Mouse (Mus musculus) erythroid progenitor cell, adult 5-6 weeks (primary cell): Measurements from ENCODE around the gene Sag. TPM values are rescaled to one million over a fixed set of nuclear protein-coding genes. Genes with fewer than 3 reads are reported as not detected.
"Not testable (repeated sequence)": the region's sequence is repeated elsewhere in the genome, so short reads cannot be mapped to it uniquely, and the experiment has no call there.

Source experiments
- ATAC-seq: replicated peaks from 2 replicates; pipeline ENCODE4 v1.8.0; 2016; ENCODE audit warnings: moderate number of reproducible peaks, mild to moderate bottlenecking, moderate TSS enrichment, inconsistent platforms; ENCODE audit not compliant: poor library complexity, low FRiP score, severe bottlenecking
- total RNA-seq, 2 experiments: library from RNA; stranded (forward) in 1 of 2; stranded (reverse) in 1 of 2; fragments of 150-400 nt in 1 of 2; fragments of 186-747, 209-891 nt in 1 of 2; gene quantifications; 2 replicates each; pipeline versions ENCODE4 v1.2.3 to v1.2.4; 2015 to 2017; ENCODE audit warnings: low replicate concordance in 2 of 2

The Sag gene
- total RNA-seq, 2 experiments from 2014 or later: 1.7 TPM; not detected in 1

DNA sequence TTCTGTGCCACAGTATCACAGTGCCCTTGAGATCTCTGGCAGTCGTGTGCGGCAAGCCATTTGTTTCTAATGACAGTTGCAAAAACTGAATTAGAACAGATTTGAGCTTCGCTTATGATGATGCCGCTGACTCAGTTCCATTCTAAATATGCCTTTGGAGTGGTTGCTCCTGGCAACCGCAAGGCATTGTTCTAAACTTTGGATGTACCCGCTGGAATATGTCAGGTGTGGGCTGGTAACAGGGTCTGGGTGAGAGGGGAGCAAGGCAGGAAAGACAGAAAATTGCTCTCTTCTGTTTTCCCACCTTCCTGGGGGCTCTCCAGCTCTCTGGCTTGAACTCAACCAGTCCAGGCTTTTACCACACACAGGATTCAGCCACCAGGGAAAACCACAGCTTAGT lies 9.7 kb downstream of the Sag start:
- no peak for ATAC-seq

DNA sequence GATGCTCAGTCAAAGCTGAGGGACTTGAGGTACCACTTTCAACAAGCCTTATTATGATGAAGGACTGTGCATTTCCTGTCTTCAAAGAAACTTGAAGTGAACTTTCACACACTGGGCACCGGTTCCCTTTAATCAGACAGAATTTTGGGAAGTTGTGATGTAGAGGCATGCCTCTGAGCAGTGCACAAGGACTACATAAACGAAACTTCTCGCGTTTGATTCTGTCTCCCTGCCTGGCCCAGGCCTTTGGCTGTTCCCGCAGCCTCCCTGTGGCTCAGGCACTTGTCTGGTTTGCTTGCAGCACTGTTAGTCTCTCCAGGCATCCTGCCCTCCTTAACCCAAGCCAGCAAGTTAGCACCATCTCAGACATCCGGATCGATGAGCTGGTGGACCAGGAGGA lies 10.2 kb downstream of the Sag start:
- ATAC-seq: no peak

DNA sequence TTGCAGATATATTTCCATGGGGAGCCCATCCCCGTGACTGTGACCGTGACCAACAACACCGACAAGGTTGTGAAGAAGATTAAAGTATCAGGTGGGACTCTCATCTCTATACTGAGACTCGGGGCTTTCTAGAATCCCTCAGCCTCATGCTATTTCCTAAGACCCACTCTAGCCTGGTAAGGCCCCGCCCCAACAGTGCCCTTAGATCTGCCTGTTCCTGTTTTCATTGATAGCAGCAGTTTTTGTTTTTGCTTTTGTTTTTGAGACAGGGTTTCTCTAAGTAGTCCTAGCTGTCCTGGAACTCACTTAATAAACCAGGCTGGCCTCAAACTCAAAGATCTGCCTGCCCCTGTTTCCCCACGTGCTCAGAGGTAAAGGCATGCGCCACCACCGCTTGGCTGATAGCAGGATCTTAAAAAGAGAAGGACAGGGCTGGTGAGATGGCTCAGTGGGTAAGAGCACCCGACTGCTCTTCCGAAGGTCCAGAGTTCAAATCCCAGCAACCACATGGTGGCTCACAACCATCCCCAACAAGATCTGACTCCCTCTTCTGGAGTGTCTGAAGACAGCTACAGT lies 21.0 kb downstream of the Sag start:
- no peak for ATAC-seq

DNA sequence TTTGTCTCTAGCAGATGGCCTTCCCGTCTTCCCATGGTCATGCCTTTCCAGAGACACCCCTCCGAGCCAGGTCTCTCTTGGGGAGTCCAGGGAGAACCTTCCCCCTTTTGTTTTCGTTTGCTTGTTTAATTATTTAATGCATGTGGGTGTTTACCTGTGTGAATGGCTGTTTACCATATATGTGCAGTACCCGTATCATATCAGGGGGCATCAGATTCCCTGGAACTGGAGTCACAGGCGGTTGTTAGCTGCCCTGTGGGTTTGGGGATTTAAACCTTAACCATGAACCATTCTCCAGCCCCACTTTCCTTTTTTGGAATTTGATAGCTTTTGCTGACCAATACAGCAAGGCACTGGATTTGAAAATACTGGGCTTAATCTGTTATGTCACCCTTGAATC lies 21.8 kb downstream of the Sag start:
- no peak for ATAC-seq

DNA sequence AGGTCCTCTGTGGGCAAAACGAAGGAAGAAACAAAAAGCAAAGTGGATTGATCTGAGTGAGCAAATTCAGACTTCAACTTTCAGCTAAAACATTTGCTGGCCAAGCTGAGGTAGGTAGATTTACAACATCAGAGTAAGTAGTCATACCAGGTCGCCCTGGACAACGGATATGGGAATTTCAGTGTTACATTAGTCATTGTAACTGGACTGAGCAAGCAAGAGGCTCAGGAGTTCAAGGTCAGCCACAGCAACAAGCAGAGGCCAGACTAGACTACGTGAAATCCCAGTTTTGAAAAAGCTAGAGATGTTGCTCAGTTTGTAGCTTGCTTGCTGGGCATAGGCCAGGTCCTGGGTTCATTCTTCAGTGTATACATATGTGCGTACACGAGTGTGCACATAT lies 22.5 kb downstream of the Sag start:
- no peak for ATAC-seq

DNA sequence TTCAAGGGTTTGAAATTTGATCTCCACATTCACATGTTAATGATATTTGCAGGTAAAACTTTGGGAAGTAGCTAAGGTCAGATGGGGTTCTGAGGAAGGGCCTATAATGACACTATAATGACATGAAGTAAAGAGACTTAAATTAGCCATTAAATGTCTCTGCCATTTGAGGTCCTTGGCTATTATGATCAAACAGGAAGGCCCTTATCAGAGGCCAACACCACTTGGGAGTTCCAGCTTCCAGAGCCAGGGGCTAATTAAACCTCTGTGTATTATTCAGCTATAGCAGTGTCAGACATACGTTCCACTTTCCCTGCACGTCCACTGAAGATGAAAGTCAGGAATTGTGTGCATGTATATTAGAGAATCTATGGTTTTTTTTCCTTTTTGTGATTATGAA lies 23.0 kb downstream of the Sag start:
- no peak for ATAC-seq

DNA sequence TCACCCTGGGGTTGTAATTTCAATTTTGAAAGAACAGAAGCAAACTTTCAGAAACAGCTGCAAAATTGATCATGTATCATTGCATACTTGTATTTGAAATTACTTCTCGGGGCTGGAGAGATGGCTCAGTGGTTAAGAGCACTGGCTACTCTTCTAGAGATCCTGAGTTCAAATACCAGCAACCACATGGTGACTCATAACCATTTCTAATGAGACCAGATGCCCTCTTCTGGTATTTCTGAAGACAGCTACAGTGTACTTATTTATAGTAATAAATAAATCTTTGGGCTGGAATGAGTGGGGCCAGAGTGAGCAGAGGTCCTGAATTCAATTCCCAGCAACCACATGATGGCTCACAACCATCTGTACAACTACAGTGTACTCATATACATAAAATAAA lies 24.0 kb downstream of the Sag start:
- ATAC-seq: not testable (repeated sequence)

DNA sequence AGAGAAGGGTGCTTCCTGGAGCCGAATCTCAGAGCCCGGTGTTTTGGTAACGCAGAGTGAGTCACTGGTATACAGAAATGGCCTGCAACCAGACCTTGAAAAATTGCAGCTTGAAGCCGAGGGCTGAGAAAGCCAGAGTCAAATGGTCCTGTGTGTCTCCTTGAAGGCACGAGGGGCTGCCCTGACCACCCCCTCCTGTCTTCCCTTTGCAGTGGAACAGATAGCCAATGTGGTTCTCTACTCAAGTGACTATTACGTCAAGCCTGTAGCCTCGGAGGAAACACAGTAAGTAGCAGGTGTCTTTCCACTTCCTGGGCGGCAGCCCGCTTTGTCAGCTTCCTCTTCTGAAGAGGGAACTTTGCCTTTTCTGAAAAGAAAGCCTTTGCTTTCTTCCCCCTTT lies 24.7 kb downstream of the Sag start:
- ATAC-seq: no peak

DNA sequence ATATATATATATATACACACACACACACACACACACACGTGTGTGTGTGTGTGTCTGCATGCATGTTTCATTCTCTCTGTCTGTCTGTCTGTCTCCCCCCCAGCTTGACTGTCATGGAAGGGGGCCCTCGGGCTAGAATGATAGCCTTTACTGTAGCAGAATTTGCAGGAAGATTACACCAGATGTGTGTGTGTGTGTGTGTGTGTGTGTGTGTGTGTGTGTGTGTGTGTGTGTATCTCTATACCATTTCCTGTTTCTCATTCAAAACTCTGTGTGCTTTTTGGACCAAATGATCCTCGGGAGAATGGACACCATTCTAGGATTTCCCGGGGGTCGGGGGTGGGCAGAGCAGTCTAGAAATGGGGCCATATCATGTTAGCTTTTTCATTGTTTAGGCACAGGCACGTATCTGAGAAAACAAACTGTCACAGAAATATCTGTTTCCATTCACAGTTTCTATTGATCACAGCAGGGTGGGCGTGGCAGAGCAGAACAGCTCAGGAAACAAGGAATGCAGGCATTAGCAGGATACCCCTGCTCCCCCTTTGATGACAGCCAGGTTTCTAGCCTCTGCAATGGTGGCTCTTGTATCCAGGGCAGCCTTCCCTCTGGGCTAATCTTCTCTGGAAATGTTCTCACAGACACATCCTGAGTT lies 25.6 kb downstream of the Sag start:
- ATAC-seq: no peak

DNA sequence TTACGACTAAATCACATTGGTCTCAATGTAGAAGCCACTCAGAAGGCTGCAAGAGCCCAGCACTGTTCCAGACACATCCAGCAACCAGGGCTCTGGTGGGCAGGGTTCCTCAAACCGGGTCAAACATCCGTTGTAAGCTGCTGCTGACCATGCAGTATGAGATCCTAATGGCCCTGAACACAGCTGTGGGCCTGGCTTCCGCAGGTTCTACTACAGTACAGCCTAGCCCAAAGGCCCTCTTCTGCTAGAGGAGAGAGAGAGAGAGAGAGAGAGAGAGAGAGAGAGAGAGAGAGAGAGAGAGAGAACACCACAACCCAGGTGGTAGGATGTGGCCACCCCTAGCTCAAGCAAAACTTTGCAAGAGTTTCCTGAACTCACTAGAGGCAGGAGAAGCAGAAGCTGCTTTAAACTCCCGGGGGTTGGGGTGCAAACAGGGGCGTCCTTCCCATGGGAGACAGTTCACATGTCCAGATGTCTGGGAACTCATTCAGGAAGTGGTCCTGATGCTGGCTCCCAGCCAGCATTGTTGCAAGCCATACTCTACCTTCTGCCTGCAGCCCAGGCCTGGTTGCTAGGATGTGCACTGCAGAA lies 26.2 kb downstream of the Sag start:
- no peak for ATAC-seq

DNA sequence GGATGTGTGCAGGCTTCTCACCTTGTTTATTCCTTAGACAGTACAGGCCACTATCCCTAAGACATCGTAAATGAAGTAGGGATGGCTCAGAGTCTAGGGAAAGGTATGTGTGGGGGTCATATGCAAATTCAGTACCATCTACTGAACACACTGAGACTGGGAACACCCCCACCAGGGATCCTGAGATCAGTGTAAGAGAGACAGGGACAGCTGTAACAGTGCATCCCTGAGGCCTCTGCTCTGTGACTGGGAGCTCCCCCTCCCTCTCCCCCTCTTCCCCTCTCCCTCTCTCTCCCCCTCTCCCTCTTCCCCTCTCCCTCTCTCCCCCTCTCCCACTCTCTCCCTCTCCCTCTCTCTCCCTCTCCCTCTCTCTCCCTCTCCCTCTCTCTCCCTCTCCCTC lies 33.0 kb downstream of the Sag start:
- no peak for ATAC-seq

DNA sequence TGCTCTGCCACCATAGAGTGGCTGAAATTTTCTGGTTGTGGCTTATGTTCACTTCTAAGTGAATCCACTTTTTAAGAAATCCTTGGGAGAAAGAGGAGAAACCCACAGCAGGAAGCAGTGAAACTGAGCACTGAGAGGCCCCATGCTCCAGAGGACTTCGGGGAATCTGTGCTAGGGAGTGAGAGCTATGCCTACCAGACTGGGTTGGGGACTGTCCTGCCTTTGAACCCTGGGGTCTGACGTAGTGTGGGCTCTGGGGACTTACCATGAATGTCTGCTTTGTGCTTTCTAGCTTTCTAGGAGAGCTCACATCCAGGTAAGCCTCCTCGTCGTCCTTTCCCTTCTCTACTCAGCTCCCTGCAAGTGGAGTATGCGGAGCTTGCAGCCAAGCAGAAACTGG lies 33.5 kb downstream of the Sag start:
- no peak for ATAC-seq

DNA sequence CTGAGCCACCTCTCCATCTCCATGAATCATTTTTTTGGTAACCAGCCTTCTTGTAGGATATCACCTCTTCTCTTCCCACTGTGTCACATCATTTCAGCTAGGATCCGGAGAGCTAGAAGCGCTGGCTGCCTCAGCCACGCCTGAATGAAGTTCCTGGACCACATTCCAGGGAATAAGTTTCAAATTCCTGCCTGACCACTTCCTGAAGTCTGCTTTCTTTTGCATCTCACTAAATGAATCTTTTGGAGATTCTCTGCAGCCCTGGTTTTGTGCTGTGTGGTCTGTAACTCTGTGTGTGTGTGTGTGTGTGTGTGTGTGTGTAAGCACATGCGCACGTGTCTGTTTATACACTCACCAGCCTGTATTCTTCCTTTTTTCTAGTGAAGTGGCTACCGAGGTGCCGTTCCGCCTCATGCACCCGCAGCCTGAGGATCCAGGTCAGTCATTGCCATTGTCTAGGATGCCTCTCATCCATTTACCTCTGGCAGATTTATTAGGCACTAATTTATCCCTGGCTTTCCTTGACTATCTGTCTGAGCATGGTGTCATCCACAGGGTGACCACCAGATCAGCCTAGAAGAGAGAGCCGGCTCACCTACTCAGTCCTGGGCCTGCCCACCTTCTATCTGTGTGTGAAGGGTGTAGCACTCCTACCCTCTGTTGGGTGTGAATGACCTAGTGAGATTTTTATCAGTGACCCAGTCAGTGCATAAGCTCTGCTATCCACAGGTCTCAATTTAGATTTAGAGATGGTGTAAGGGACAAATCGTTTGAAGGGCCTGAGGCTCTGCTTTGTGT lies 37.1 kb downstream of the Sag start:
- ATAC-seq: no peak

DNA sequence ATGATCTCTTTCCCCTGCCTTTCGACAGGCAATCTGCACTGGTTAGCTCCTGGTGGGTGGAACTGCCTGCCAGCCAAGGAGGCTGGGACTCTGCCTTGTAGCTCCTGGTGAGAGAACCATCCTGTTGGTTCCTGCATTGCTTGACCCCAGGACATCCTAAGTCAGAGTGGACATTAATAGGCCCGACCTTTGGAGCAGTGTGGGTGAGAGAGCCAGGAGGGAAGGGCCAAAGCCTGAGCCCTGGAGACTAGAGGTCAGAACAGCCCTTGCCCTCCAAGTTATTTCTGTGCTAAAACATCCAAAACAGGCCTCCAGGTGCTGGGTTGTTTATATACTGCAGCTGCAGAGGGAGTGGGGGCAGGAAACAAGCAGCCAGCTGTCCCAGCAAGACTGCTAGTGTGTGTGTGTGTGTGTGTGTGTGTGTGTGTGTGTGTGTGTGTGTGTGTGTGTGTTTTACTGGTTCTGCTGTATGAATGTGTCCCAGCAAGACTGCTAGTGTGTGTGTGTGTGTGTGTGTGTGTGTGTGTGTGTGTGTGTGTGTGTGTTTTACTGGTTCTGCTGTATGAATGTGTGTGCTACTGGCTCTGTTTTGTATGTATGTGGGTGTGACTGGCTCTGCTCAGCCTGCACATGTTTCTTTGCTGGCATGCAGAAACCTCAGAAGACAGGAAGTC lies 43.5 kb downstream of the Sag start:
- no peak for ATAC-seq

DNA sequence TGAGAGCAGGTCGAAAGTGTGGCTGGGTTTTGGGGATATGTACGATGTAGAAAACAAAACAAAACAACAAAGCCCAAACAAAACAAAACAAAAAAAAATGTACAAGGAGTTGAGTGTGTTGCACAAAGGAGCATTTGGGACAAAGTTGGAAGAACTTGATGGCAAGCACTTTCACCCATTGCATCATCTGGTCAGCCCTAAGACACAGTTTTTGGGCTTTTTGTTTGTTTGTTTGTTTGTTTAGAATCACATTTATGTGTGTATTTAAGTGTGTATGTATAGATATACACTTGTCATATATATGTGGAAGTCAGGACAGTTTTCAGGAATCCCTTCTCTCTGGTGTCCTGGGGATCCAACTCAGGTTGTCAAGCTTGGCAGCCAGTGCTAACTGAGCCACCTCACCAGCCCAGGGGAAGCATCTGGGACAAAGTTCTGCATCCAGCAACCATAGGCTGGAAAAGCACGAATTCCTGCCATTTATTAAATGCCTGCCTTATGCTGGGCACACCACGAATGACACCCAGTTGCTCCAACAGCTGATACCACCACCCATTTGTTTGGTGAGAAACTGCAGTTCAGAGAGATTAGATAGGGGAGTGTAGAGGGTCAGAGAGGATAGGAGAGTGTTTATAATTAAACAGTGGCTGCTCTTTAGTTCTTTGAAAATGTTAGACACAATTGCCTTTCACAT lies 44.1 kb downstream of the Sag start:
- no peak for ATAC-seq

DNA sequence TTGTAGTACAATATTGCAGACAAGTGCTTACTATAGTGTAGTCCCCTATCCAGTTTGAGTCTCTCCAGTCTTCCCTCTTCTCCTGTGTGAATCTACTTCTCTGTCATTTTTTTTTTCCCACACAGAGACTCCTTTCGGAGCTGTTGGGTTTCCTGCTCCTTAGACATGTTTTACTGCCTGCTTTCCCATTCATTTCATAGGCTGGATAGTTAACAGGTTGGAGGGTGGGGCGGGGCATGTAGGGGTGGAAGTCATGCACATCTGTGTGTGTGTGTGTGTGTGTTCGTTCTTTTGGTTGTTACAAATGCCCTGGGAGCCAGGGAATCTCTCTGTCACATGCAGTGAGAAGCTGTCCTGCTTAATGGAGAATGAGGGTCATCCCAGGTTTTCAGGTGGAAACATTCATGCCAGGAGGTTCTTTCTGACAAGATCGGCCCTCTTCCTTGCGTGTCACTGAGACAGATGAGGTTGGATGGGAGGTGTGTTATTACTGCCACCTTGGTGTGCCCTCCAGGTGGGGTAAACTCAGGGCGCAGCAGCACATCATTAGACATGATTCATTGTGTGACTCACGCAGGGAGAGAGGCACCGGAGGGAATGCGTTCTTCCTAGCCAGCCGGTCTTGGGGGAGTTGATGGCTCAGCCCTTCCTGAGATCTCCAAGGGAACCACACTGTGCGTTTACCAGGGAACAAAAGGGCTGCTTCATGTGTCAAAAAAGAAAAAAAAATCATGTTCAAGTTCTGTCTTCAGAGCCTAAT lies 44.9 kb downstream of the Sag start:
- ATAC-seq: no peak

DNA sequence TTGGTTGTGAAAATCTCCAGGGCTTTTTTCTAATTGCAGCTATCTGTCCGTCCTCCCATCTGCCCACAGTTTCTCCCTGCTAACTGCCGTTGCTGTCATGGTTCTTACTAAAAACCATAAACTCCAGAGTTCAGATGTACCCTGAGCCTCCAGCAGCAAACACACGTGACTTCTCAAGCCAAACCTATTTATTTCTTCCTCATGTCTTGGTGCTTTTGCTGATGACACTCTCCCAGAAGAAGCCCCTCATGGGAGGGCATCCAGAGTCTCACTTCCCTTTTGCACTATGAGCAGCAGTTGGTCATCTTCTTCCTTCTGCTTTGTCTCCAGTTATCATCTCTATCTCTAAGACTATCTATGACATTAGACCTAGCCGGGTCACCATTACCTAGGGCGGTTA lies 45.8 kb downstream of the Sag start:
- ATAC-seq: no peak

DNA sequence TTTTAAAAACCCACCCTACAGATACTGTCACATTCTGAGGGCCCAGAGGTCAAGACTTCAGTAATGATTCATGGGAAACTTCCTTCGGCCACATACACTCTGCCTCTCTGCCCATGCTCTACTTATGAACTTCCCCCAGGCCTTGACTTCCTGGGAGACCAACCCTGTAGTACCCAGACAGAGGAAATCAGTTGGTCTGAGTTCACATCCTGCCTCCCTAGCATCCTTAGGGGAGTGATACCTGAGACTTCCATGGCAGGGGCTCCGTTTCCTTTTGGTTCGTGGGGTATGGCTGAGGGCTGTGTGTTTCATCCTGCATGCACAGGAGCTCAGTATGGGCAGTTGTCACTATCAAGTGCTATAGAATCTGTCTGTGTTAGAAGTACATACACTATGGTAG lies 47.9 kb downstream of the Sag start:
- no peak for ATAC-seq

DNA sequence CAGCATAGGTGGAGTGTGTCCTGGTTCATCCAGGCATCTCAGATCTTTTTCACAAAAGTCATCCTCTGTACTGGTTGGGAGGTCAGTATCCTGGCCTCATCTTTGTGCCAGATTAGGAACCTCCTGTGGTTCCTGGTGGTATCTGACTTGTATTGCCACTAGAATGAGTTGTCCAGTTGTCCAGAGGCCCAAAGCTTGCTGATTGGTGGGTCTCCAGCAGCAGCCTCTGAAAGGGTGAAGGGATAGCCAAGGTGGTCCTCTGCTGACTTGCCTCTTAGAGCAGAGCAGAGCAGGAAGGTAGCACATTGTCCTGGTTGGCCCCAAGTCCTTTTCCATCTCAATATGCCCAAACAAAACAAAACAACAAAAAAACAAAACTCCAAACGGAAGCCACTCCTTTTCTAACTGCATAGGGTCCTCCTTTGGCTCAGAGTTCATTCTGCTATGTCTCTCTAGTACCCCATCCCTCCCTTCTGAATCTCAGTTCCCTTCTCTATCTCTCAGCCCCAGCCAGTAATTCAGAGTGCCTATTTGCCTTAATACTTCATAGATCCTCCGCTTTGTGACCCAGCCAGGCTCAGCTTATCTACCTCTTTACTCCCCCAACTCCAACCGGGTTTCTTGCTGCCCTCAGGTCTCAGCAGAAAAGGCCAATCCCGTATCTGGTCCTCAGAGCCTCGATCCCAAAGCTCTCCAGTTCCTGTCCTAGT lies 48.8 kb downstream of the Sag start:
- ATAC-seq: no peak
